Mouse (Mus musculus): ENCODE results near the gene Gm21969. TPM values are rescaled to one million over a fixed set of nuclear protein-coding genes. Genes with fewer than 3 reads are reported as not detected.
A peak's percentile ranks its signal among the peaks of the same experiment; 100 is the strongest.

Gene Gm21969
- total and polyA plus RNA-seq, 3 experiments = 0.02 TPM; not detected in 2

DNA sequence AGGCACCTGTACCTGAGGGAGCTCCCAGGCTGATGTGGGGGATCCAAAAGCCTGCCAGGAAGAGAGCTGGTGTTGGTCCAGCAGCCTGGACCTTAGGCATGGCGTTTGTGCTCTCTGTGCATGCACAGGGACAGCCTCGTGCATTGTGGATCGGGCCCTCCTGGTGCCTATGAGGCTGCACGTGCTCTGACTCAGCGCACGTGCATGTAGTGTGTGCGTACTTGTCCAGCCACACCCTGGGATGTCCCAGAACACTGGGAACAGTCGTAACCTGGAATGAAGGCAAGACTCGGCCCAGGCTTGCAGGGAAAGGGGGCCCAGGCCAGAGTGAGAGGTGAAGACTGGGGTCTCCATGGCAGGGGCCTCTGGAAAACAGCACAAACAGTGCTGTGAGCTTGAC, 34.9 kb downstream of the Gm21969 start:
- TF ChIP-seq GATA2 (IDR thresholded peaks at IDR 0.05; ENCODE audit: borderline replicate concordance, low read depth, low read length) (no peak), TAL1 (conservative IDR thresholded peaks at IDR 0.05; ENCODE audit: low read depth, low read length) (no peak), POLR2AphosphoS5 (IDR thresholded peaks at IDR 0.05; ENCODE audit: insufficient replicate concordance, low read depth, low read length) (no peak), GATA1 (IDR thresholded peaks at IDR 0.05; ENCODE audit: borderline replicate concordance, low read length) (no peak), CTCF (IDR thresholded peaks at IDR 0.05; ENCODE audit: low read depth, low read length) (no peak)
- Histone ChIP-seq H3K9me3 (replicated peaks) (no peaks in the 10 kb centered on the region), H3K4me3 (ENCODE audit: low read depth, low read length) (peak overlapping the region; percentile 73; the same call in 1 of the 2 replicates), H3K4me1 (ENCODE audit: insufficient read depth, low read depth, low read length) (peaks cover 71% of the 10 kb centered on the region), H3K27me3 (ENCODE audit: insufficient read depth, low read length) (no peaks in the 10 kb centered on the region), H3K36me3 (replicated peaks) (peaks cover 75% of the 10 kb centered on the region)
- ATAC-seq (ENCODE audit: extremely low read depth, insufficient number of reproducible peaks, low FRiP score, poor library complexity, severe bottlenecking) (no peak), DNase-seq (ENCODE audit: low spot score) (no peak)

DNA sequence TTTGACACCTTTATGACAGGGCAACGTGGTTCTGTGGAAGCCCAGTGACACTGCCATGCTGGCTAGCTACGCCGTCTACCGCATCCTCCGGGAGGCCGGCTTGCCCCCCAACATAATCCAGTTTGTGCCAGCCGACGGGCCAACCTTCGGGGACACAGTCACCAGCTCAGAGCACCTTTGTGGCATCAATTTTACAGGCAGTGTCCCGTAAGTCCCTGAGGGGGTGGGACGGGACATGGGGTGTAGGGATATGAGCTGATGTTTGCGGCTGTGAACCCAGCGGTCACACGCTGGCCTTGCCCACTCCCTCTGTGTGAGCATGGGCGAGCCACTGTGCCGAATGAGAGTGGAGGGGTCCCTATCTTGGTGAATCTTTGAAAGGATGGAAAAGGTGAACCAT, 35.4 kb downstream of the Gm21969 start:
- Histone ChIP-seq H3K27me3 (ENCODE audit: insufficient read depth, low read length) (no peaks in the 10 kb centered on the region), H3K36me3 (replicated peaks) (peaks cover 80% of the 10 kb centered on the region)
- ATAC-seq (ENCODE audit: extremely low read depth, insufficient number of reproducible peaks, low FRiP score, poor library complexity, severe bottlenecking) = no peak

GRCm38 (mm10) chr4:139639801-139640200, 36.8 kb downstream of the Gm21969 start:
- DNase-seq (ENCODE audit: low spot score) = peak; percentile 71

More for the DNA sequence above, 35.4 kb downstream of the Gm21969 start:
- Histone ChIP-seq H3K4me1 (ENCODE audit: insufficient read depth, low read depth, low read length) (peaks cover 75% of the 10 kb centered on the region), H3K4me3 (ENCODE audit: low read depth, low read length) (peak overlapping the region; percentile 73), H3K9me3 (replicated peaks) (no peaks in the 10 kb centered on the region)
- TF ChIP-seq TAL1 (conservative IDR thresholded peaks at IDR 0.05; ENCODE audit: low read depth, low read length) (no peak), GATA2 (IDR thresholded peaks at IDR 0.05; ENCODE audit: borderline replicate concordance, low read depth, low read length) (no peak), CTCF (IDR thresholded peaks at IDR 0.05; ENCODE audit: low read depth, low read length) (no peak), POLR2AphosphoS5 (IDR thresholded peaks at IDR 0.05; ENCODE audit: insufficient replicate concordance, low read depth, low read length) (no peak), GATA1 (IDR thresholded peaks at IDR 0.05; ENCODE audit: borderline replicate concordance, low read length) (no peak)
- DNase-seq (ENCODE audit: low spot score) = no peak

DNA sequence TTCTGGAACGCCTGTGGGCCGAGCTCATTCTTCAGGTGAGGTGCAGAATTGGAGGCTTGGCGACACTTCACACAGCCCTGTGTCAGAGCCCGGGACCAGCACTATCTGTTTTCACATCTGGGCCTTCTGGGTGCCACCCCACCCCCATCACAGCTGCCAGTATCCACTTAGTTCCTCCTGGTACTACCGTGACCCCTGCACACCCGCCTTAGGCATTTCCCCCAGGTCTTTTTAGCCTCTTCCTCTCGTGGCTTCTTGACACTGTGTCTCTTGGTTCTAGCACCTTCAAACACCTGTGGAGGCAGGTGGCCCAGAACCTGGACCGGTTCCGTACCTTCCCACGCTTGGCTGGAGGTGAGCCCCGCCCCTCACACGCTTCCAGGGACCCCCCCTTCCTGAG, 37.3 kb downstream of the Gm21969 start:
- H3K4me3 ChIP-seq (ENCODE audit: low read depth, low read length) = peak overlapping the region; percentile 73
- H3K4me1 ChIP-seq (ENCODE audit: insufficient read depth, low read depth, low read length) = peaks cover 84% of the 10 kb centered on the region
- peaks cover 81% of the 10 kb centered on the region for H3K36me3 ChIP-seq (replicated peaks)
- TF ChIP-seq TAL1 (conservative IDR thresholded peaks at IDR 0.05; ENCODE audit: low read depth, low read length) = peak; percentile 63
- no peak for TF ChIP-seq GATA1 (IDR thresholded peaks at IDR 0.05; ENCODE audit: borderline replicate concordance, low read length)
- TF ChIP-seq GATA2 (IDR thresholded peaks at IDR 0.05; ENCODE audit: borderline replicate concordance, low read depth, low read length) = no peak
- peak; percentile 79 for DNase-seq (ENCODE audit: low spot score)
- H3K9me3 ChIP-seq (replicated peaks) = no peaks in the 10 kb centered on the region
- no peaks in the 10 kb centered on the region for H3K27me3 ChIP-seq (ENCODE audit: insufficient read depth, low read length)
- peak; percentile 42 for ATAC-seq (ENCODE audit: extremely low read depth, insufficient number of reproducible peaks, low FRiP score, poor library complexity, severe bottlenecking)

More at GRCm38 (mm10) chr4:139639801-139640200, 36.8 kb downstream of the Gm21969 start:
- peak; percentile 48 for ATAC-seq (ENCODE audit: extremely low read depth, insufficient number of reproducible peaks, low FRiP score, poor library complexity, severe bottlenecking)
- peaks cover 81% of the 10 kb centered on the region for H3K36me3 ChIP-seq (replicated peaks)
- no peak for TF ChIP-seq CTCF (IDR thresholded peaks at IDR 0.05; ENCODE audit: low read depth, low read length)
- TF ChIP-seq TAL1 (conservative IDR thresholded peaks at IDR 0.05; ENCODE audit: low read depth, low read length) = no peak
- TF ChIP-seq POLR2AphosphoS5 (IDR thresholded peaks at IDR 0.05; ENCODE audit: insufficient replicate concordance, low read depth, low read length) = no peak; the same call in 1 of the 2 replicates
- no peak for TF ChIP-seq GATA1 (IDR thresholded peaks at IDR 0.05; ENCODE audit: borderline replicate concordance, low read length)
- no peak for TF ChIP-seq GATA2 (IDR thresholded peaks at IDR 0.05; ENCODE audit: borderline replicate concordance, low read depth, low read length)
- H3K27me3 ChIP-seq (ENCODE audit: insufficient read depth, low read length) = no peaks in the 10 kb centered on the region
- peak overlapping the region; percentile 73 for H3K4me3 ChIP-seq (ENCODE audit: low read depth, low read length)
- H3K9me3 ChIP-seq (replicated peaks) = no peaks in the 10 kb centered on the region
- H3K4me1 ChIP-seq (ENCODE audit: insufficient read depth, low read depth, low read length) = peaks cover 84% of the 10 kb centered on the region

DNA sequence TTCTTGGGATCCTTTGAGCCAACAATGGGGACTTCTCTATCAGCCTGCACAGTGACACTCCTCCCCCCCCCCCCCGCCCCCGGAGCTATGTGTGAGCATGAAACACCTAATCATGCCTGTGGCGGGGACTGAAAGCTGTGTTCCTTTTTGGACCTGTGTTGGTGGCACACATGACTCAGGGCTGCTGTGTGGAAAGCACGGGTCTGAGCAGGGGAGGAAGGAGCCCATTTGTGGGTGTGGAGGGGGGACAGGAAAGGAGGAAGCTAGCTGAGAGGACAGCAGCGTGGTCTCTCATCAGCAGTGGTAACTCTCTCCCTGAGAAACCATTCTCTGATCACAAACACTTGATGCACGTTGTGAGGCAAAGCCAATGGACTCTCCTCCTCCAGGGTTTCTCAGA, 37.8 kb downstream of the Gm21969 start:
- ATAC-seq (ENCODE audit: extremely low read depth, insufficient number of reproducible peaks, low FRiP score, poor library complexity, severe bottlenecking) = peak; percentile 2; the same call in 1 of the 2 replicates

GRCm38 (mm10) chr4:139641829-139642425, 38.9 kb downstream of the Gm21969 start:
- Histone ChIP-seq H3K9me3 (replicated peaks) (no peaks in the 10 kb centered on the region), H3K27me3 (ENCODE audit: insufficient read depth, low read length) (no peaks in the 10 kb centered on the region), H3K36me3 (replicated peaks) (peaks cover 81% of the 10 kb centered on the region), H3K4me1 (ENCODE audit: insufficient read depth, low read depth, low read length) (peaks cover 78% of the 10 kb centered on the region), H3K4me3 (ENCODE audit: low read depth, low read length) (peak overlapping the region; percentile 73; the same call in 1 of the 2 replicates)
- ATAC-seq (ENCODE audit: extremely low read depth, insufficient number of reproducible peaks, low FRiP score, poor library complexity, severe bottlenecking) (no peak), DNase-seq (ENCODE audit: low spot score) (no peak)
- TF ChIP-seq GATA2 (IDR thresholded peaks at IDR 0.05; ENCODE audit: borderline replicate concordance, low read depth, low read length) (no peak), GATA1 (IDR thresholded peaks at IDR 0.05; ENCODE audit: borderline replicate concordance, low read length) (no peak)

More for the DNA sequence above, 37.8 kb downstream of the Gm21969 start:
- peak; percentile 71 for DNase-seq (ENCODE audit: low spot score)
- H3K4me3 ChIP-seq (ENCODE audit: low read depth, low read length) = peak overlapping the region; percentile 73
- H3K9me3 ChIP-seq (replicated peaks) = no peaks in the 10 kb centered on the region
- no peaks in the 10 kb centered on the region for H3K27me3 ChIP-seq (ENCODE audit: insufficient read depth, low read length)
- peaks cover 81% of the 10 kb centered on the region for H3K36me3 ChIP-seq (replicated peaks)
- peaks cover 83% of the 10 kb centered on the region for H3K4me1 ChIP-seq (ENCODE audit: insufficient read depth, low read depth, low read length)
- TF ChIP-seq CTCF (IDR thresholded peaks at IDR 0.05; ENCODE audit: low read depth, low read length) = no peak
- TF ChIP-seq GATA2 (IDR thresholded peaks at IDR 0.05; ENCODE audit: borderline replicate concordance, low read depth, low read length) = no peak
- no peak for TF ChIP-seq TAL1 (conservative IDR thresholded peaks at IDR 0.05; ENCODE audit: low read depth, low read length)
- no peak for TF ChIP-seq POLR2AphosphoS5 (IDR thresholded peaks at IDR 0.05; ENCODE audit: insufficient replicate concordance, low read depth, low read length)
- no peak for TF ChIP-seq GATA1 (IDR thresholded peaks at IDR 0.05; ENCODE audit: borderline replicate concordance, low read length)

Measured in G1E (cell line).